Mouse (Mus musculus) forebrain, embryonic 11.5 days (tissue): ENCODE measurements around the gene Slc22a23. TPM values are rescaled to one million over a fixed set of nuclear protein-coding genes. Genes with fewer than 3 reads are reported as not detected.

Experiments used
- polyA plus RNA-seq: library from polyadenylated mRNA; unstranded; fragments of >200 nt; fragmentation: Nextera tagmentation; extraction: Ambion mirVana; gene quantifications from 2 replicates; pipeline ENCODE4 v1.2.1, GENCODE M21; 2014

Slc22a23 gene
- polyA plus RNA-seq, 1 experiment from 2014 or later, result 16.9 TPM

Other genes starting within 250 kb of the Slc22a23 start
- gene Tubb2b, start 214.7 kb downstream of the Slc22a23 start, polyA plus RNA-seq, result 232 and 287 TPM in 2 replicates
- 114 and 123 TPM in 2 replicates for gene Psmg4, start 182.2 kb downstream of the Slc22a23 start, polyA plus RNA-seq